Mouse (Mus musculus): Measurements from ENCODE around the gene Mob3b. TPM values are rescaled to one million over a fixed set of nuclear protein-coding genes. Genes with fewer than 3 reads are reported as not detected.

The Mob3b gene
- polyA plus RNA-seq, 2 experiments from 2014 or later = 2.9 to 5.0 TPM

DNA sequence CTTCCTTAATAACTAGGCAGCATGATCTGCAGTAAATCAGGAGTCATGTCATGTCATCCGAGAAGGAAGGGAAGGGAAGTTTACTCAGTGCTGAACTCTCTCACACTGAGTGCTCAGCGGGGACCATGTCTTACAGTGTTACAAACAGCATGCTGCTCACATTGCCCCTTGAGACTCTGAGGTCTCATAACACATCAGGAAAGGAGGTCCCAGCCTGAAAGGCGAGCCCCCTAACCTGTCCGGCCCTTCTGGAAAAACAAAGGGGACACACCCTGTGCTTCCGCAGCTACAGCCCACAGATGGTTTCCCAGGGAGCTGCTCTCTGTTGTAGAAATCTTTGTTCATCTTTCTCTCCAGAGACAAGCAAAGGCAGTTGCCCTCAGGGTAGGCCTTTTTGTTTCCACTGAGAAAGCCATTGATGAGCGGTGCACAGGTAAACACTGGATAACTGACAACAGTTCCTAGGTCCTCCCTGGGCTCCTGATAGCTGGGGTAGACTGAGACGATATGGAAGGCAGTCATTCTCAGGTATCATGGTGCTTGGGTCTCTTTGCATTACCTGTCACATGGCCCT lies 94.1 kb downstream of the Mob3b start:
- no peak for ATAC-seq

GRCm38 (mm10) chr4:35060964-35061363 lies 96.3 kb downstream of the Mob3b start:
- ATAC-seq = no peak

- ATAC-seq = no peak
Observed at GRCm38 (mm10) chr4:35060401-35060800, 96.9 kb downstream of the Mob3b start.

GRCm38 (mm10) chr4:35054362-35054761 lies 102.9 kb downstream of the Mob3b start:
- ATAC-seq = no peak

DNA sequence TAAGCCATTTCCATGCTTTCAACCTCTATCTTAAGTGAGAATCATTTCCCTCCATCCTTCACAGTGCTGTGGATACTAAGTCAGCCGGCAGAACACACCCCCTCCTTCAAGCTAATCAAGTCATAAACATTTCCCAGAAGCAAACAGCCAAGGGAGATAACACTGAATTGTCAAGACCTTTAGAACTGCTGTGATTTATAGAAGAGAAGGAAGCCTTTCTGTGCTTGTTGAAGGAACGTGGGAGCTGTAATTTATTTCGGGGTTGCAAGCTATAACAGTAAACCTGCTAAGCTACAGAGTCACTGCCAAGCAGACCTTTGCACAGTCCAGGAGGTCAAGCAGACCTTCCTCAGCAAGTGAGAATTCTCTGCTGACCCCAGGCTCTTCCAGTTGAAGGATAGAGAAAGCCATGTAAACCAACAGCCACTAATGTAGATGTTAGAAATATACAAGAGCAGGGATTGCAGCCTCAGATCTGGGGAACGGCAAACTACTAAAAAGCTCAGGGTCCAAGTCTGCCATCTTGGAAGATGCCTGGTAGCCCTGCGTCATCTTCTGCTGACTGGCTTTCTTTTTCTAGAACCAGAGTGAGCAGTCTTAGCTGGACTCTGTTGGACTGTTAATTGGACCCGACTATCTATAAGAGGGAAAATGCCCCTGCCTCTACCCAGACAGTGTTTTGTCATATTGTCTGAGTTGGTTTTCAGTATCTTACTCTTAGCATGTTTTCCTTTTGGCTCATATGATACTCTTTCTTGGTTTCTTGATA lies 104.9 kb downstream of the Mob3b start:
- no peak for ATAC-seq

GRCm38 (mm10) chr4:35051152-35051551 lies 106.1 kb downstream of the Mob3b start:
- no peak for ATAC-seq

DNA sequence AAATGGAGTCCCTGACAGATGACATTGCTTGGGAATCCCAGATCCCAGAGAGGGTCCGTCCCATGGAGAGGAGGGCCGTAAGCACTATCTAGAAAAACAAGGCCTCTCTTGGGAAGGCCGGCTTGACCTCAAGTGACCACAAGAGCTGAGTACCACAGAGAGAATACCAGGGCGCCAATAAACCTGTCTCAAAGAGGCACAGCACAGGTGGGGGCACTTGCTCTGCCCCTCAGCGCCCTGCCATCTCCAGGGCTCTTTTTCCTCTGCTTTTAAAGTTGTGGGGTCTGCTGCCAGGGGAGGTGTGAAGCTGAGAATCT lies 107.6 kb downstream of the Mob3b start:
- ATAC-seq = no peak

- ATAC-seq = no peak
Observed at GRCm38 (mm10) chr4:35049036-35049741, 108.1 kb downstream of the Mob3b start.

DNA sequence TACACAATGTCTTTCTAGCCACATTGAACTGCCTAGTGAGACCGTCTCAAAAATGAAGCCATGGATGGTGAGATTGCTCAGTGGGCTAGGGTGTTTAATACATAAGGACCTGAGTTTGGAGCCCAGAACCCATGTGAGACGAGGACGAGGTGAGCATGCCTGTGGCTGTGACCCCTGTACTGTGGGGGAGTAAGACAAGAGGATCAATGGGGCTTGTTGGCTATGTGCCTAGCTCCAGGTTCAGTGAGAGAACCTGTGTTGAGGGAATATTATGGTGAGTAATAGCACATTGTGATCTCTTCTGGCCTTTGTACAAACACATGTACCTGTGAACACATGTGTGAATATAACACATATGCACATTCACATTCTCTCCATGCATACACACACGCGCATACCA lies 116.4 kb downstream of the Mob3b start:
- no peak for ATAC-seq

GRCm38 (mm10) chr4:35040306-35040705 lies 117.0 kb downstream of the Mob3b start:
- ATAC-seq = no peak

- no peak for ATAC-seq
Observed at GRCm38 (mm10) chr4:35037824-35038223, 119.5 kb downstream of the Mob3b start.

GRCm38 (mm10) chr4:35034504-35035290 lies 122.6 kb downstream of the Mob3b start:
- ATAC-seq = no peak

GRCm38 (mm10) chr4:35032758-35033157 lies 124.5 kb downstream of the Mob3b start:
- no peak for ATAC-seq

GRCm38 (mm10) chr4:35031623-35032022 lies 125.7 kb downstream of the Mob3b start:
- no peak for ATAC-seq

DNA sequence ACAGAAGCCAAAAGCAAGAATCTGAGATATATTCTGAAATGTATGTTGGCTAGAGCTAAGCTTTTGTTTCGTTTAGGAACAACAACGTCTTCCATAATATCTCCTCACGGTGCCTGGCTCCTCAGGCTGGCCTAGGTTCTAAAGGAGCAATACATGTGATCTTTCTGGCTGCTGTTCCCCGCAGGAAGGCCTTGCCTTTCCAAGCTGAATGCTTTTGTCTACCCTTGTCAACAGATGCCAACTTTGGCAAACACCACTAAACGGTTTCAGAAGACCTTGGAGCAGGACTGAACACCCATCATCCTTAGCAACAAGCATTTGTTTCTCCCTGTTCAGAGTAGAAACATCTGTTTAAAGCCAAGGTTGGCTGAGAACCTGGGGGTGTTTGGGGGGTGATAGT lies 126.1 kb downstream of the Mob3b start:
- no peak for ATAC-seq

DNA sequence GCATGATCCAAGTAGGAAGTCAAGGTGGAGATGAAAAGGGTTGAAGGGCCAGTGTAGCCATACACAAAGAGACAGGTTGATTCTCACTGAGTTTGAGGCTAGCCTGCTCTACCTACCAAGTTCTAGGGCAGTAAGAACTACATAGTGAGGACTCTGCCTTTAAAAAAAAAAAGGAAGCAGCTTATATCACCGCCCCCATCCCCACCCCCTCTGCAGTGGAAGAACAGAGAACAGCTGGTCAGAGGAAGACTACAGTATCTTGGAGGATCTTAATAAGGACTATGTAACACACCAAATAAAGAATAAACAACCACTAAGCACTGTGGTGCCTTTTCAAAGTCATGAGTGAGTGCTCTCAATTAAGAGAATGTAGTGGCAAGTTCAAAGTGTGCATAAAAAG lies 138.9 kb downstream of the Mob3b start:
- ATAC-seq = no peak

- ATAC-seq = no peak
Observed at GRCm38 (mm10) chr4:35012401-35013307, 144.6 kb downstream of the Mob3b start.

GRCm38 (mm10) chr4:35006541-35007260 lies 150.6 kb downstream of the Mob3b start:
- ATAC-seq = peak; percentile 28

- no peak for ATAC-seq
Observed at GRCm38 (mm10) chr4:35006056-35006455, 151.2 kb downstream of the Mob3b start.

DNA sequence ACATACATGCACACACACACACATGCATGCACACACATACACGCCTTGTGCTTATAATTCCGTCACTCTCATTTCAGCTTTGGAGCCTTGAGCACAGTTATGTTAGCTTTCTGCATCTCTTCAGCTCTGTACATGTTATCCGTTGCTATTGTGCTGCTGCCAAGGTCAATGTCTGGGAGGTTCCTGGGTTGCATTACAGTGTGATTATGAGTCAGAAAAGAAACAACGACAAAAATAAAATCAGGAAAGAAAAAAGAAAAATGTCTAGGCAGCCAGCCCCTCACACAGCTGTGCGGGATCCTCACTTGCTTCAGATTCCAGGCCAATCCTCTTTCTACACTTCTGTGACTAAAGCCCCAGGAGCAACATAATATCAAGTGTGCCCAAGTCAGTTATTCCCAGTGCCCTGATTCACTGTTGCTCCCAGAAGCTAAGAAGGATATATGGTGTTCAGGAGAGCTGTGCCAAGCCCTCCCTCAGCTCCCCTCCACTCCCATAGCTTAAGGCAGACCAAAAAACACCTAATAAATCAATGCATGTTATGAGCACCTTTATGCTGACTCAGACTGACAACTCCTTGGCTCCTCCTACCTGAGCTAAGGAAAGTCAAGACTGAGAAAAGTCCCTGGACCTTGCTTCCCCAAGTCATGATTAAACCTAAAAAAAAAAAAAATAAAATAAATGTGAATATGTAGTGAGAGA lies 152.1 kb downstream of the Mob3b start:
- ATAC-seq = no peak

- ATAC-seq = peak; percentile 52
Observed at GRCm38 (mm10) chr4:35004473-35004872, 152.8 kb downstream of the Mob3b start.

All from activated CD4-positive, CD25-positive, alpha-beta regulatory T cell, adult 4 months (primary cell).